Mouse (Mus musculus) embryonic facial prominence, embryonic 14.5 days (tissue): ENCODE measurements around the gene Fntb. TPM values are rescaled to one million over a fixed set of nuclear protein-coding genes. Genes with fewer than 3 reads are reported as not detected.

Experiments used
- ATAC-seq: fragments of 200-750 bp; cut with Nextera tagmentation; 2 replicates; pipeline ENCODE4 v1.8.0; 2017; ENCODE audit warnings: low read depth, moderate number of reproducible peaks, moderate TSS enrichment
- DNase-seq: peaks from one replicate; pipeline ENCODE4 v3.0.0-alpha.2; 2015; ENCODE audit warnings: low spot score
- H3K27ac ChIP-seq: fragments of 300-500 bp; sonication (generic); replicated peaks from 2 replicates; pipeline ENCODE4 v1.5.1; 2014; ENCODE audit warnings: low read depth, mild to moderate bottlenecking, low read length, moderate library complexity
- H3K27me3 ChIP-seq: fragments of 300-500 bp; sonication (generic); replicated peaks from 2 replicates; pipeline ENCODE4 v1.6.1; 2014; ENCODE audit warnings: low read length; ENCODE audit not compliant: control insufficient read depth, insufficient read depth
- H3K36me3 ChIP-seq: fragments of 300-500 bp; sonication (generic); 2 replicates; pipeline ENCODE4 v1.6.1; 2014; ENCODE audit warnings: low read length, mixed read lengths; ENCODE audit not compliant: control insufficient read depth, insufficient read depth
- H3K4me1 ChIP-seq: fragments of 300-500 bp; sonication (generic); 2 replicates; pipeline ENCODE4 v1.6.1; 2014; ENCODE audit warnings: antibody characterized with exemption, low read length; ENCODE audit not compliant: control insufficient read depth, insufficient read depth
- H3K4me2 ChIP-seq: fragments of 300-500 bp; sonication (generic); 2 replicates; pipeline ENCODE4 v1.6.1; 2014; ENCODE audit warnings: low read depth, mild to moderate bottlenecking, low read length, moderate library complexity, mixed read lengths
- H3K4me3 ChIP-seq: fragments of 300-500 bp; sonication (generic); 2 replicates; pipeline ENCODE4 v1.5.1; 2014; ENCODE audit warnings: low read depth, mild to moderate bottlenecking, low read length
- H3K9ac ChIP-seq: fragments of 300-500 bp; sonication (generic); 2 replicates; pipeline ENCODE4 v1.6.1; 2014; ENCODE audit warnings: low read depth, mild to moderate bottlenecking, low read length, moderate library complexity, mixed read lengths
- H3K9me3 ChIP-seq: fragments of 300-500 bp; sonication (generic); 2 replicates; pipeline ENCODE4 v1.6.1; 2016; ENCODE audit warnings: low read length; ENCODE audit not compliant: control insufficient read depth
- WGBS: fragments of 180-500 bp; shearing (Covaris S2); extraction: QIAGEN DNeasy Blood & Tissue Kit; methylation state at CpG from one replicate; pipeline ENCODE4 v1.1.7; 2014; 5-methylcytosine and 5-hydroxymethylcytosine counted together
- polyA plus RNA-seq: library from polyadenylated mRNA; unstranded; fragments of >200 nt; fragmentation: Nextera tagmentation; extraction: Ambion mirVana; gene quantifications from 2 replicates; pipeline ENCODE4 v1.2.1, GENCODE M21; 2014

The Fntb gene
- polyA plus RNA-seq, 1 experiment from 2014 or later: 41.4 TPM

- H3K4me2 ChIP-seq: no peak overlapping the region
- no peak overlapping the region for H3K9ac ChIP-seq
- DNase-seq: no peak
- H3K36me3 ChIP-seq: peaks cover 23% of the 10 kb centered on the region
- H3K27ac ChIP-seq: no peak overlapping the region
- no peak for ATAC-seq
- H3K4me3 ChIP-seq: no peak overlapping the region
- H3K4me1 ChIP-seq: no peaks in the 10 kb centered on the region
- no peaks in the 10 kb centered on the region for H3K9me3 ChIP-seq
- 91% methylated on average over 16 of the region's 16 CpGs for WGBS
- no peaks in the 10 kb centered on the region for H3K27me3 ChIP-seq
Measured at GRCm38 (mm10) chr12:76892910-76893695, 127.7 kb downstream of the Fntb start.

- WGBS: 82% methylated on average over 10 of the region's 10 CpGs
- Histone ChIP-seq H3K4me3 (no peak overlapping the region), H3K27ac (no peak overlapping the region), H3K4me2 (no peak overlapping the region), H3K4me1 (no peaks in the 10 kb centered on the region), H3K36me3 (peaks cover 8% of the 10 kb centered on the region; the same call in 1 of the 2 replicates), H3K9ac (no peak overlapping the region), H3K27me3 (no peaks in the 10 kb centered on the region), H3K9me3 (no peaks in the 10 kb centered on the region)
- DNase-seq (no peak), ATAC-seq (no peak)
Measured at GRCm38 (mm10) chr12:76894792-76895559, 129.6 kb downstream of the Fntb start.

GRCm38 (mm10) chr12:76895777-76896176, 130.4 kb downstream of the Fntb start:
- Histone ChIP-seq H3K9ac (no peak overlapping the region), H3K27ac (peak overlapping the region; percentile 19; the same call in 1 of the 2 replicates), H3K9me3 (no peaks in the 10 kb centered on the region), H3K27me3 (no peaks in the 10 kb centered on the region), H3K4me2 (no peak overlapping the region), H3K4me1 (no peaks in the 10 kb centered on the region), H3K4me3 (no peak overlapping the region), H3K36me3 (peaks cover 11% of the 10 kb centered on the region; the same call in 1 of the 2 replicates)
- peak; percentile 60 for DNase-seq
- peak; percentile 76; the same call in 1 of the 2 replicates for ATAC-seq
- 27% methylated on average over 7 of the region's 7 CpGs for WGBS

GRCm38 (mm10) chr12:76896566-76896965, 131.2 kb downstream of the Fntb start:
- no peak overlapping the region for H3K9ac ChIP-seq
- 92% methylated on average over 4 of the region's 4 CpGs for WGBS
- ATAC-seq (no peak), DNase-seq (no peak)
- H3K9me3 ChIP-seq: no peaks in the 10 kb centered on the region
- H3K27me3 ChIP-seq: no peaks in the 10 kb centered on the region
- no peak overlapping the region for H3K27ac ChIP-seq
- H3K4me1 ChIP-seq: no peaks in the 10 kb centered on the region
- peaks cover 16% of the 10 kb centered on the region; the same call in 1 of the 2 replicates for H3K36me3 ChIP-seq
- no peak overlapping the region for H3K4me3 ChIP-seq
- no peak overlapping the region for H3K4me2 ChIP-seq

GRCm38 (mm10) chr12:76897006-76897405, 131.6 kb downstream of the Fntb start:
- ATAC-seq (no peak), DNase-seq (no peak)
- no peak overlapping the region for H3K4me2 ChIP-seq
- H3K27me3 ChIP-seq: no peaks in the 10 kb centered on the region
- H3K27ac ChIP-seq: no peak overlapping the region
- H3K9me3 ChIP-seq: no peaks in the 10 kb centered on the region
- H3K4me3 ChIP-seq: no peak overlapping the region
- H3K36me3 ChIP-seq: peaks cover 16% of the 10 kb centered on the region; the same call in 1 of the 2 replicates
- no peaks in the 10 kb centered on the region for H3K4me1 ChIP-seq
- WGBS: 80% methylated on average over 10 of the region's 10 CpGs
- H3K9ac ChIP-seq: no peak overlapping the region

- no peak overlapping the region for H3K9ac ChIP-seq
- no peak overlapping the region for H3K27ac ChIP-seq
- ATAC-seq (no peak), DNase-seq (no peak)
- no peaks in the 10 kb centered on the region for H3K4me1 ChIP-seq
- no peaks in the 10 kb centered on the region for H3K27me3 ChIP-seq
- no peak overlapping the region for H3K4me3 ChIP-seq
- H3K4me2 ChIP-seq: no peak overlapping the region
- 0 out of 2 replicates have a peak, but pooled peaks cover 12% of the 10 kb centered on the region for H3K36me3 ChIP-seq
- H3K9me3 ChIP-seq: no peaks in the 10 kb centered on the region
Measured at GRCm38 (mm10) chr12:76898141-76898540, 132.8 kb downstream of the Fntb start.

- Histone ChIP-seq H3K4me2 (no peak overlapping the region), H3K9ac (no peak overlapping the region), H3K36me3 (0 out of 2 replicates have a peak, but pooled peaks cover 15% of the 10 kb centered on the region), H3K27me3 (no peaks in the 10 kb centered on the region), H3K27ac (no peak overlapping the region), H3K4me1 (no peaks in the 10 kb centered on the region), H3K4me3 (no peak overlapping the region), H3K9me3 (no peaks in the 10 kb centered on the region)
- DNase-seq: no peak
- no peak for ATAC-seq
- WGBS: 89% methylated on average over 10 of the region's 10 CpGs
Measured at GRCm38 (mm10) chr12:76899261-76899975, 134.0 kb downstream of the Fntb start.

GRCm38 (mm10) chr12:76901508-76902294, 136.3 kb downstream of the Fntb start:
- no peak for ATAC-seq
- WGBS: 73% methylated on average over 3 of the region's 3 CpGs
- peaks cover 20% of the 10 kb centered on the region; the same call in 1 of the 2 replicates for H3K36me3 ChIP-seq
- DNase-seq: no peak
- no peaks in the 10 kb centered on the region for H3K4me1 ChIP-seq
- no peak overlapping the region for H3K4me2 ChIP-seq
- H3K9me3 ChIP-seq: no peaks in the 10 kb centered on the region
- H3K9ac ChIP-seq: no peak overlapping the region
- no peaks in the 10 kb centered on the region for H3K27me3 ChIP-seq
- no peak overlapping the region for H3K27ac ChIP-seq
- no peak overlapping the region for H3K4me3 ChIP-seq
